Mouse (Mus musculus) cerebral cortex, adult 2 months (tissue): ENCODE data around the gene Tnnc1.

ENCODE experiments used
- WGBS: fragments of 180-500 bp; shearing (Covaris S2); methylation state at CpG from one replicate; pipeline ENCODE4 v1.1.7; 2018; 5-methylcytosine and 5-hydroxymethylcytosine counted together

The Tnnc1 gene

DNA sequence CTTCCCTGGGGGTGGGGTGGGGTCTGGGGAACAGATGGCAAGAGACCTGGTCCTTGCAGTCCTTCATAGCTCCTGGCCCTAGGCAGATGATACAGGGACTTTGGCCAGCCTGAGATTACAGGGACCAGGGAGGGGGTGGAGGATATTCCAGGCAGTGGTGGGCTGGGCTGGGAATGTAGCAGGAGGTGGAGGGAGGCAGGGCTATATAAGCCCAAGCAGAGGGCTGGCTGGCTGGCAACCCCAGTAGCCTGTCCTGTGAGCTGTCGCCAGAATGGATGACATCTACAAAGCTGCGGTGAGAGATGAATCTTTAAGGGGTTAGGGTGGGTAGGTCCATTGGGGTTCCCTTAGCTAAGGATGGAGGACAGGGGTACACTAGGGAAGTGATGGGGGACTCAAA lies at the start of gene Tnnc1:
TSS of gene Tnnc1 (plus strand) at position 229 of the 400 bp plus-strand sequence.
- WGBS: 74% methylated on average over 2 of the region's 2 CpGs

DNA sequence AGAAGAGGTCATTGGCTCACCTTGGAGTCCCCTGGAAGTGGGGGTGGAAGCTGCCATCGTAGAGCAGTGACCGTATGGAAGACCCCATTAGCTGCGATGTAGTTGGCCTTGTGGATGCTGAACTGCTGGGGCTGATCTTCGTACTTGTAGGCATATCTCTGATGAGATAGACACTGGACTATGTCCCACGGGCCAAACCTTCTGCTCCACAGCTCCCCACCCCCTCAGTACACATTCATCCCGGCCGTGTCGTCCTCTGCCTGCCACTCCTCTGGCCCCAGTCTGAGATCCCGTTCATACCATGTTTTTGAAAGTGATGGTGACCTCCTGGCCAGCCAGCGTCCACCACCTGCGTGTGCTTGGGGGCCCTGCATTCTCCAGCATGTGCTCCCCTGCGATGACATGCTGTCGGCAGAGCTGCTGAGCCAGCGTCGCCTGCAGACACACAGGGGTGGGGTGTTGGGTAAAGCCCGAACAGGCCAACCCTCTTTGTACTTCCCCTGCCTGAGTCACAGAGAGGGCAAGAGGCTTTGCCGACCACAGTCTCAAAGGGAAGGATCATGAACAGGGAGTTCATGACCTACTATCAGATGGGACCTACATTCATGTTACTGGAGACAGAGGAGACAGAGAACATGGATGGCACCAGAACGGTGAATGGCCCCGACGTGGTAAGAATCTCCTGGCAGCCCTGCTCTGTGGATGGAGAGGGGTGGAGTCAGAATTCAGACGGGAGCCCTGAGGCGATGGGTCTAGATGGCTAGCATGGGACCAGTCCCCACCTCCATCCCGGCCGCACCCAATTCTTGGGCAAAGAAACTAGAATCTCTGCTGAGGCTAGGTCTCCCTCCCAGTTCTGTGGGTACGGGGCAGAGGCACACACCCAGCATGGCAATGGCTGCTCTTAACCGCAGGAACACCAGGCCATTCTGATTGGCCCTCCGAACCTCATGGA lies 47.6 kb upstream of the Tnnc1 start:
- 81% methylated on average over 27 of the region's 27 CpGs for WGBS

DNA sequence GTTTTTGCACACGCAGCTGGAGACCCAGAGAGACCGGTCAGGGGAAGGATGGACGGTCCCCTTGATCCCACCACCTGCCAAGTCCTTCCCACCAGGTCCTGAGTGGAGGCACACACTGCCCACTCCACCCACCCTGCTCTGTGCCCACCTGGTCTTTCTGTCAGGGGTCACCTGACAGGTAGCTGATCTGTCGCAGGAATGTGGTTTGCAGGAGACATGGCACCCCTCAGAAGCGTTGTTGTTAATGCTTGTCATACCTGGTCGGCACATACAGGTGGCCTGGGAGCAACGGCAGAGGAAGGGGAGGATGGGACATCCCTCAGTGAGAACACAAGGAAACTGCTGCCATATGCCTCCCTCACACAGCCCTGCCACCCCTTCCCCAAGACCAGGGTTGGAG lies 46.9 kb upstream of the Tnnc1 start:
- WGBS: 92% methylated on average over 7 of the region's 7 CpGs

DNA sequence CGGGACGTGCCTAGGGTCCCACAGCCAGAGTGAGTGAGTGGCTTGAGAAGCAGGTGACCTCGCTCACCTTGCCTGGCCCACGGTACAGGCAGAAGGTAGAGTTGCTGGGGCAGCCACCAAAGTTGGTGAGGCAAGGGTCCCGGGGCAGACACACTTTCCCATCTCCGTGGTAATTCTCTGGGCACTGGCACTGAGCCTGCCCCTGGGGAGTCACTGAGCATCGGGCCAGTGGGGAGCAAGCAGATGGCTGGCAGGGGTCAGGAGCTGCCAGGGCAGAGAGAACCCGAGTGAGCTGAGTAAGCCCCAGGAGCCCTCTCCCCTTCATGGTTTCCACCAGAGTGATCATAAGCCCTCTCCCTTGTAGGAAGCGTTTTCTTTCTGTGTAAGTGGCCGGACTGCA lies 46.5 kb upstream of the Tnnc1 start:
- 60% methylated on average over 10 of the region's 10 CpGs for WGBS

DNA sequence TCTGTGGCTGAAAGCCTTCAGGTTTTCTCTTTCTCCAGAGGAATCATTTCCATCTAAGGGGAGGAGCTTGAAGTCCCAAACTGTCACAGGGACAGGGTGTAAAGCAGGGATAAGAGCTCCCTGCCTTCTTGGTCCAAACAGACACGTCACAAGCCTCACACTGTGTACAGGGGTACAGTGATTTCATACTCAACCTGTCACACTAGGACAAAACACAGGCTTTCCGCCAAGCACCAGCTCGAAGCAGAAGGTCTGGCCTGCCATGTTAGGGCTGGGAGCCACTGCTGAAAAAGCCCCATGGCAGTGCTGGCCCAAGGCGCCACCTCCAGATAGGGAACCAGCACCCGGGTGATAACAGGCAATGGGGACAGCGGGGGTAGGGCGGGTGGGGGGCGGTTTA lies 44.0 kb upstream of the Tnnc1 start:
- WGBS: 79% methylated on average over 8 of the region's 8 CpGs

DNA sequence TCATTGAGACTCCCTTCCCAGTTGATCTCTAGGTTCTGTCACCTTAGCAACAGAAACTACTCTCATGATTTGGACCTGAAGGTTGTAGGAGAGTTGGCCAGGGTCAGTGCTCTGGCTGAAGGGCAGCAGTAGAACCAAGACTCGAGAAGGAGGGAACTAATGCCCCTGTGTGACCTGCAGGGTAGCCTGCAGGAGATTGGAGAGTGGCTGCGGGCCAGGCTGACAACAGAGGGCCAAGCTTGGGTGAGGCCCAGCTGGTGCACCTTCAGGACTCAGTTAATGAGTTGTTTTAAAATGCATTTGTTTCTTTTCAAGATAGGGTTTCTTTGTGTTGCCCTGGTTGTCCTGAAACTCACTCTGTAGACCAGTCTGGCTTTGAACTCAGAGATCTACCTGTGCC lies 43.1 kb upstream of the Tnnc1 start:
- 70% methylated on average over 2 of the region's 2 CpGs for WGBS

DNA sequence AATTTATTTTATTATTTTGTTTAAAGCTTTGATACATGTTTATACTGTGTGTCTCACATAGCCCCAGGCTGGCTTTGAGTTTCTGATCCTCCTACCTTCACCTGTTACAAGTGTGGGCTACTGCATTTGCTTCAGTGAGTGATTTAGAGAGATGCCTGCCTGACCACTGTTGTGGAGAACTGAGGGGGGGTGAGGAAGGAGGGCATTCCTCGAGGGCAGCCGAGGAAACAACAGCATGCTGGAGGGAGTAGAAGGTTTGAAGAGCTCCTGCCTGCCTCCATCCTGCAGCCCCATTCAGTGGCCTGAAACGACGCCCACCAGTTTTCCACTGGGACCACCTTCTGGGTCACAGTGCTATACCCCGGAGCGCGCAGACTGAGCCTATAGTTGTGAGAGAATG lies 42.7 kb upstream of the Tnnc1 start:
- WGBS: 71% methylated on average over 7 of the region's 7 CpGs

DNA sequence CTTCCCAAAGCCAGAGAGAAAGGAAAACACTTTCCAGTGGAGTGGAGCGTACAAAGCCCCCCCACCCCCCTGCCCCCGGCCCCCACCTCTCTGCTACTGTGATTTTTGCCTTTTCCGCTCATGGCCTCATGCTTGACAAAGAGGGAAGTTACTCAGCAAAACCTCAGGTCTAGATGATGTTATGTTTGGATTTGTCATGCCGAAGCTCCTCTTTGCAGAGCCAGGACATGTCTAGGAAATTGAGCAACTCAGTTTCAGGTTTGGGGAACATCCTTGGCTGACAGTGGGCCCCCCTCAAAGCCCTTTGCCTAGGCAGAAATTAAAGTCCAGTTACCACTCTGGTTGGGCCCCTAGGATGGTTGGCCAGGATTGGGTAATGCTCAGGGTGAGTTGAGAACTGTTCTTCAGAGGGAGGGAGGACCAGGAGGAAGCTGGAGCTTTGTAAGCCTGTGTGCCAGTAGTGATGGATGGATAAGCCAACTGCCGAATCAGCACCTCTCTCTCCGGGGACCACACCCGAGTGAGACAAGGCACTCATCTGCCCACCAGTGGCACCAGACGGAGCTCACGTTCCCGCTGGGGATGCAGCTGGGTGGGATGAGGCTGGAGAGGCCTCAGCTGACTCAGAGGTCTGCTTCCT lies 42.0 kb upstream of the Tnnc1 start:
- WGBS: 52% methylated on average over 10 of the region's 10 CpGs

DNA sequence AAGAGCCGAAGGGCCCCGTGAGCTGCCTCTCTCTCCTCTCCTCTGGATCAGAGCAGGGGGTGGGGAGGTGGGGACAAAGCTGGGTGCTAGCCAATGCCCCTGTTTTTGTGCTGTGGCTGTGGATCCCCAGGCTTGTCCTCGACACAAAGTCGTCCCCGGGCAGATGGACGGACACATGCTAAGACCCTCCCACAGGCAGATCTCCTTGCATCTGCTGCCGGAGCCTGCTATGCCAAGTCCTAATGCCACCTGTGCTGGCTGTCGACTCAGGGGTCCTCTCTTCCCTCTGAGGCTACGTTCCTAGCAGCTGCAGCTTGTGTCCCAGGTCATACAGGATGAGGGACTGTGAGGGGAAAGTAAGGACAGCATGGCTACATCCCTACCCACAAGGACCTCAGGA lies 41.3 kb upstream of the Tnnc1 start:
- 29% methylated on average over 9 of the region's 9 CpGs for WGBS

DNA sequence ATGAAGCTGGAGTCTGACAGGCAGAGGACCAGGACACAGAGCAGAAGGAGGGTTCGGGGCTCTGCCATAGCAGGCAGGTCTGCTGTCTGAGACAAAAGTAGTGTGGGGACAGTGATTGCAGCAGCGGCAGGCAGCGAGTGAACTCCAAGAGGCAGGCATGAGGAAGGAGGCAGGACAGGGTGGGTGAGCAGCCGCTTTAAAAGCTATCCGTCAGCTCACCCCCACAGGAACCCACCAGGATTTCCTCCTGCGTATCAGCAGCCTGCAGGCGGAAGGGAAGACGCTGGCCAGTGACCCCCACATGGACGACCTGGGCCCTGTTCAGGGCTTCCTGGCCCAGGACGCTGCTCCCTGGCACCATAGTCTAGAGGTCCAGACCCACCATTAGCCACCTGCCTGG lies 39.7 kb upstream of the Tnnc1 start, which contains the start of gene Stab1:
TSS of gene Stab1 (minus strand) at position 217 of the 400 bp plus-strand sequence.
- 49% methylated on average over 10 of the region's 10 CpGs for WGBS

DNA sequence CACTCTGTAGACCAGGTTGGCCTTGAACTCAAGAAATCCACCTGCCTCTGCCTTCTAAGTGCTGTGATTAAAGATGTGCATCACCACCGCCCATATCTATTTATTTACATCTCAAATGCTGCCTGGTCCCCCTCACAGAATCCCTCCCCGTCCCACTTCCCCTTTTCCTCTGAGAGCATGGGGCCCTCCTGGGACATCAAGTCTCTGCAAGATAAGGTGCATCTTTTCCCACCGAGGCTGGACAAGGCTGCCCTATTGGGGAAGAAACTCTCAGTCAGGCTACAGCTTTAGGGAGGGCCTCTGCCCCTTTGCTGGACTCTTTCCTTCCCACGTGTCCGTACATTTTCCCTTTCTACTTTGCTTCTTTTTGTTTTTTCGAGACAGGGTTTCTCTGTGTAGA lies 38.6 kb upstream of the Tnnc1 start:
- WGBS: 83% methylated on average over 6 of the region's 6 CpGs

DNA sequence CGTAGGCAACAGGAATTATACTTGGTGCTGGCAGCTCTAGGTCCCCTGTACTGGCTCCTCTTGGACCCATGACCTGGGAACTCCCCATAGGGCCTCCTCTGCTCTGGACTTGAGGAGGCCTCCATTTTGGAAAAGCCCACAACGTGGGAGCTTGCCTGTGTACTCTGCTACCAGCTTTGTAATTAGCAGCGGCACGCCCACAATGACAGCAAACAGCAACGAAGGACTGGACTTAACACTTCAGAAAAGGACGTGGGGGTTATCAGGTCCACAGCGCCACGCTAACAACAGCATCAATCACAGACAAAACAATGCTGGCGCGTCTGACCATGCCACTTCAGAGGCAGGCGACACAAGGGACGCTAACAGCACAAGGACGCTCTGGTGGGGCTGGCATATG lies 37.1 kb upstream of the Tnnc1 start:
- WGBS: 72% methylated on average over 13 of the region's 13 CpGs

DNA sequence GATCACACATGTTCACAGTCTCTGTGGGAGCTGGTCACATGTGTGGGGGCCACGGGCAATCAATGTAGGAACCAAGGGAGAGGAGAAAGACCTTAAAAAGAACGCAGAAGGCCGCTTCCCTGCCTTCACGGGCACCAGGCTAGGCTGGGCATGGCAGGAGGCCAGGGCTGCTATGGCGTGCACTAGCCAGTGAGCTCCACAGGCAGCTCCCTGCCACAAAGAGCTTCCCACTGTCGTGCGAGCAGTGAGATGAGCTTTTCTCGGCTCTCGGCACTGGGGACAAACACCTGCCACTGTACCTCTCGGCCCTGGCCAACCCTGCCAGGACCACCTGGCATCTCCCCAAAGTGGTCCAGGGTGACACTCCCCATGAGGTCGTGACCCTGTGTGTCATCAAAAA lies 36.7 kb upstream of the Tnnc1 start:
- 58% methylated on average over 11 of the region's 11 CpGs for WGBS

DNA sequence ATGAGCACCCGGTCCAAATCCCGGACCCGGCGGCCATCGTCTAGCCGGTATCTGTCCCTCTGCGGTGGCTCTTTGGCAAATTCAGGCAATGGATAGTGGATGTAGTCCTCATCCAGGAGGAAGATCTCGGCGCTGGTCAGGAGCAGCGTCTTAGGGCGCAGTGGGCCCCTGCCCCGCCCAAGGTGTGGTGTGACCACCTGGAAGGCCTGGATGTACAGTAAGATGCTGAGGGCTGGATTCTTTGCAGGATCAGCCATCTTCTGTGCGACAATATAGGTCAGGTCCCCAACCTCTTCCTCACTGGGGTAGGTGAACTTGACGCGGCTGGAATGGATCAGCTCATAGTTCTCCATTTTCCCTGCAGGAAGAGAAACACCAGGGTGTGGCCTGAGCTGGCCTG lies 36.3 kb upstream of the Tnnc1 start:
- WGBS: 96% methylated on average over 15 of the region's 15 CpGs

DNA sequence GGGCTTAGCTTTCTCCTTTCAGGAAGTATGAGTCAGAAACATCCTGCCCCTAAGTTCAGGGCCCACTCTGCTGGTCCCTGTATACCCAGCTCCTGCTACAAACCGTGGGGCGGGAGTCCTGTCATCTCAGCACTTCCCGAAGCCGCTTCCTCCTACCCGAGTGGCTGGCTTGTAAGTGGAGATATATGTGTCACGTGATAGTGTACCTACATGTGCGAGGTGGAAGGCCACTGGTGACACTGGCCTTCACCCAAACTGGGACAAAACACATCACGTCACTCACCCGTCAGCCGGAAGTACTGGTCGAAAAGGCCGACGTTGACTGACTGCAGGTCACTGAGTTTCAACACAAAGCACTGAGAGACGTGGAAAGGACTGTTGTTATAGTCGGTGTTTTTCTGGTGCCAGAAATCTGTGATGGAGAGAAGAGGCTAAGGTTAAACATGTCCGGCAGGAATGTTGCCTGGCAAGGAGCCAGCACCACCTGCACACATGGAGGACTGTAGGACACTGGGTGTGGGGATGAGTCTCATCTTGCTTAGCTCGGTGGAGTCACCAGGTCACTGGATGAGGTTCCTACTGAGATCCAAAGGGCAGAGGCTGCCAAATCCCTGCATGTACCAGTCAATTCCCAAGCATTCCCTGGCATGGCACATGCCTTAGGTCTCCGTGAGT lies 35.2 kb upstream of the Tnnc1 start:
- 66% methylated on average over 18 of the region's 18 CpGs for WGBS

DNA sequence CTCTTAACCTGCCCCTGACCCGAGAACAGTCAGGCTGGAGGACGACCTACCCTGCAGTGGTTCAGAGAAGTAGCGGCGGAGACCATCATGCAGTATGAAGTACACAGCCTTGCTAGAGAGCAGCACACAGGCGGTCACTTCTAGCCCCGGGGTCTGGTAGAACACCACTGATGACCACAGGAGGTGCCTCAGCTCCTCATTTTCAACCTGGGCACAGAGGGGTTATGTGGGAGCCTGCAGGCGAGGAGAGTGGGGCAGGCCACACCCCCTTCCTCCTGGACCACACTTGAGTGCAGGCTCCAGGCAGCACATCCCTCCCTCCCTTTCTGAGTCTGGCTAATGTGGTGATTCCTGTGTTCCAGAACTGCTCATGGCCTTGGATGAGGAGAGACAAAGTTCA lies 34.6 kb upstream of the Tnnc1 start:
- WGBS: 82% methylated on average over 7 of the region's 7 CpGs

DNA sequence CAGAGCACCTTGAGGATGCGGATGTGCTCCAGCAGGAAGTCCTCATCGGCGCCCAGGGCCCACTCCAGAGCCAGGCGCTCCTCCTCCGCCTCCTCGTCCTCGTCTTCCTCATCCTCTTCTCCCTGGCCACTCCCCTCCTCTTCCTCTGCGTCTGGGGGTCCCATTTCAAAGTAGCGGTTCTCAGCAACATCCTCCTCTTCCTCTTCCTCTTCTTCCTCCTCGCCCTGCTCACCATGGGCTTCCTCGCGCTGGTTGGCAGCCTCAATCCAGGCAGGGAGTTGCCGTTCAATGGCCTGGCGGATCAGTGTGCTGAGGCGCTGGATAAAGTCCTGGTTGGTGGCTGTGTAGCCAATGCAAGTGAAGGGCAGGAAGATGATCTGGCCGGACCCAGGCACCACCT lies 30.8 kb upstream of the Tnnc1 start:
- 76% methylated on average over 16 of the region's 16 CpGs for WGBS

DNA sequence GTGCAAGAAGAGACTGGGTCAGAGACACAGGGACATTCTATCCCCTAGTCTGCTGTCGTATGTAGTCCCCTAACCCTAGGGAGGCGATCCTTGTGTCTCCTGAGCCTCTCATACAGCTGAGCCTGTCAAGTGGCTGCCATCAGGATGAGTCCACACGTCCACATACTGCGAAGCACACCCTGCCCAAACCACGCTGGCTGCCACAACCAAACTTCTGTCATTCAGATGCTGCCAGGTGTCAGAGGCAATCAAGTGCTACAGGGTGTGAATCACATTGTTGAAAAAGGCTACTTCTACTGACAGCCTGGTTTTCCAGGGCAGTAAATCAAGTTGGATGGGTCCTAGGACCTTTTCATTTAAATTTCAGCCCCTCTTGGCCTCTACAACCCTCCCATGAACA lies 30.4 kb upstream of the Tnnc1 start:
- WGBS: 85% methylated on average over 5 of the region's 5 CpGs

DNA sequence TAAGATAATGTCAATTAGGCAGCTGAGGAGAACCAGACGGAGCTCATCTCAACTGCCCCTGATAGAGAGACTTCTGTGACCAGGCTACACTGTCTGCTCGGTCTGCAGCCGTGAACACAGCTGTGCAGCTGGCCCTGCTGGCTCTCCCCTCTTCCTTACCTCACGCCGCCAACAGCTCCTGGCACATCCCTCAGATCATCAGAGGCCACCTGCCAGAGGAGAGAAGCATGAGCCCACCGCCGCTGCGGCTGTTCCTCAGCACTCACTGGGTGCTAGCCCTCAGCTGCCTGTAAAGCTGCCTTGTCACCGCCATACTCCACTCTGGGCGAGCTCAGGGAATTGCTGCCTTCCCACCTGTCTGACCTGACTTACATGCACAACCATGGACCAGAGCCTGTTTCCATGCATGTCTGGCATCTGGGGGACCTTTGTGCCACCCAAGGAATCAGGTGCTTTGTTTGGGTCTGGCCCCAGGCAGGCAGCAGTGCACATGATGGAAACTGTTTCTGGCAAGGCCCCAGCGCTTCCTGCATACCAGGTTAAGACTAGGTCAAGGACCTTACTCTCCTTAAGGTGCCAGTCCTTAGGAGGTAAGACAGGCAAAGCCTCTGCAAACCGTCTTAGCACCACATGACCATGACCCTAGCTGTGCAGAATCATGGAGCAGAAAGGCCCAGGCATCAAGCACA lies 28.3 kb upstream of the Tnnc1 start:
- WGBS: 81% methylated on average over 12 of the region's 12 CpGs

DNA sequence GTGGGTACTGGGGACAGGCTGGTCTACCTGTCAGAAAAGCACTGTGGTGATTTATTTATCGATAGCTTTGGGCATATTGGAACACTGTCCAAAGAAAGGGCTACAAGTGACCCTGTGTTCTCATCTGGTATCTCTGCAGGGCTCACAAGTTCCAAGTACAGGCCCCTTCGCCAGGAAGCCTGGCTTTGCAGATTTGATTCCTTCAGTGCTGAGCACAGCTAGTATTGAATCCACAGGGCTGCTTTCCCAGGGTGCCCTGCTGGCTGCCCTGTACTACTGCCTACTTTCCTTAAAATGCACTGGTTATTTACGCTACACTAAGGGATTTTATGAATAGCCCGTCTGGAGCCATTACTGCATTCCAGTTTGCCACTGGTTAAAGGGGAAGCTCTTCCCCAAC lies 26.6 kb upstream of the Tnnc1 start:
- 61% methylated on average over 4 of the region's 4 CpGs for WGBS

DNA sequence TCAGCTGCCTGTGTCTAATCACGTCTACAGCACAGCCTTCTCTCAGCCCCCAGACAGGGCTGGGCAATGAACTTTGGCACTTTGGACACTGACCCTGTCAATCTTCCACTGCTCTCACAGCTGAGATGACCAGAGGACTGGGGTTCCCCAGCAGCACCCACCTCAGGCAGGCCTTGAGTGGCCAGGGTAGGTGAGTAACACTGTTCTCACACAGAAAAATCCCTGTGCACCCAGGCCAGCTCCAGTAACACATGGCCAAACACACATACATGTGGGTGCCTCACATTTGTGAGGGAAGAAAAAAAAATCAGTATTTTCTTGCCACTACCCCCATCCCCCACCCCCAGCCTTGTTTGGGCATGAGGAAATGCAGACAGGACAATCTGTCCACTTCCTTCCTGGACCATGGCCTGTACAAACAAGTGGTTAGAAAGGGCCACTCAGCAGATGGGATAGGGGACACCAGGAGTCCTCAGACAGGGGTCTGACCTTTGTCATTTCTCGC lies 25.3 kb upstream of the Tnnc1 start:
- 67% methylated on average over 2 of the region's 2 CpGs for WGBS

DNA sequence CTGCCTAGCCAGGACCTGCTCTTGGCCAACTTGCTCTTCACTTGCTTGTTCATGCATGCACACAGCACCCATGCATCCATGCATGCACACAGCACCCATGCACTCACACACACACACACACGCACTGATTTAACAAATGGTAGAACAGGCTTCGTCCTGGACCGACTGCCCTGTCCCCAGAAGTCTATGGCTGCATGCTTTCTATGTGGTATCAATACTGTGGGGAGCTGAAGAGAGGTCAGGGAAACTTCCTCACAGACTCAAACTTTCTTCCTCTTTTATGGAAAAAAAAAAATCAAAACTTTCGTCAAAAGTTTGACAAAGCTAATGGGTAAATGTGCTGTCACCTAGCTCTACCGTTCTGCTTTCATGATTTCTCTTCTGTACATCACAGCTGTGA lies 24.6 kb upstream of the Tnnc1 start:
- 77% methylated on average over 5 of the region's 5 CpGs for WGBS
